Mouse (Mus musculus) midbrain, embryonic 15.5 days (tissue): ENCODE data around the gene Rasal2. TPM values are rescaled to one million over a fixed set of nuclear protein-coding genes. Genes with fewer than 3 reads are reported as not detected.

Source experiments
- ATAC-seq: fragments of 200-750 bp; cut with Nextera tagmentation; replicated peaks from 2 replicates; pipeline ENCODE4 v1.8.0; 2017; ENCODE audit warnings: moderate TSS enrichment
- H3K27ac ChIP-seq: fragments of 300-500 bp; sonication (generic); 2 replicates; pipeline ENCODE4 v1.5.1; 2015; ENCODE audit warnings: mild to moderate bottlenecking, inconsistent platforms
- H3K27me3 ChIP-seq: fragments of 300-500 bp; sonication (generic); replicated peaks from 2 replicates; pipeline ENCODE4 v1.6.1; 2015; ENCODE audit warnings: inconsistent platforms
- H3K36me3 ChIP-seq: fragments of 300-500 bp; sonication (generic); replicated peaks from 2 replicates; pipeline ENCODE4 v1.6.1; 2015; ENCODE audit warnings: inconsistent platforms
- H3K4me1 ChIP-seq: fragments of 300-500 bp; sonication (generic); 2 replicates; pipeline ENCODE4 v1.6.1; 2015; ENCODE audit warnings: inconsistent platforms
- H3K4me2 ChIP-seq: fragments of 300-500 bp; sonication (generic); 2 replicates; pipeline ENCODE4 v1.6.1; 2015; ENCODE audit warnings: inconsistent platforms, mild to moderate bottlenecking, moderate library complexity
- H3K4me3 ChIP-seq: fragments of 300-500 bp; sonication (generic); 2 replicates; pipeline ENCODE4 v1.5.1; 2015; ENCODE audit warnings: mild to moderate bottlenecking, inconsistent platforms
- H3K9ac ChIP-seq: fragments of 300-500 bp; sonication (generic); 2 replicates; pipeline ENCODE4 v1.6.1; 2015; ENCODE audit warnings: mild to moderate bottlenecking, inconsistent platforms
- H3K9me3 ChIP-seq: fragments of 300-500 bp; sonication (generic); 2 replicates; pipeline ENCODE4 v1.6.1; 2016; ENCODE audit warnings: inconsistent platforms
- WGBS: fragments of 180-500 bp; shearing (Covaris S2); methylation state at CpG from one replicate; pipeline ENCODE4 v1.1.7; 2015; ENCODE audit warnings: mixed read lengths; 5-methylcytosine and 5-hydroxymethylcytosine counted together
- polyA plus RNA-seq: library from polyadenylated mRNA; unstranded; fragments of >200 nt; fragmentation: Nextera tagmentation; extraction: Ambion mirVana; gene quantifications from 2 replicates; pipeline ENCODE4 v1.2.1, GENCODE M21; 2015

Rasal2 gene
- polyA plus RNA-seq, 1 experiment from 2014 or later = 58.7 TPM

DNA sequence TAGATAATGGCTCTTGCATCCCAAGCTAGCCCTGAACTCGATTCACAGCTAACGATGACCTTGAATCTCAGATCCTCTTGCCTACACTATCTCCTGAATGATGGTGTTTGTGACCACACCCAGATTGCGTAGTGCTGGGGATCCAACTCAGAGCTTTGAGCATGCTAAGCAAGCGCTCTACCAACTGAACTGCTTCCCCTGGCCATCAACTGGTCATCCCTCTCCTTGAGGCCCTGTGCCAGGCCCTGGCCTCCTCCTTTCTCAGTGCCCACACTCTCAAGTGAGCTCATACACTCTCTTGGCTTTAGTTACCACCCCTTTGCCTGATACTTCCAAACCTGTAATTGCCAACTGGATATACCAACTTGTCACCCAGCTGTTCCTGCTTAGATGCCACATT is 22.0 kb upstream of the Rasal2 start:
- no peak overlapping the region for H3K4me3 ChIP-seq
- no peak for ATAC-seq
- 93% methylated on average over 4 of the region's 4 CpGs for WGBS
- no peaks in the 10 kb centered on the region for H3K36me3 ChIP-seq
- H3K27ac ChIP-seq = no peak overlapping the region
- H3K9me3 ChIP-seq = no peaks in the 10 kb centered on the region
- peaks cover 3% of the 10 kb centered on the region for H3K4me1 ChIP-seq
- H3K4me2 ChIP-seq = no peak overlapping the region
- H3K9ac ChIP-seq = no peak overlapping the region
- no peaks in the 10 kb centered on the region for H3K27me3 ChIP-seq

DNA sequence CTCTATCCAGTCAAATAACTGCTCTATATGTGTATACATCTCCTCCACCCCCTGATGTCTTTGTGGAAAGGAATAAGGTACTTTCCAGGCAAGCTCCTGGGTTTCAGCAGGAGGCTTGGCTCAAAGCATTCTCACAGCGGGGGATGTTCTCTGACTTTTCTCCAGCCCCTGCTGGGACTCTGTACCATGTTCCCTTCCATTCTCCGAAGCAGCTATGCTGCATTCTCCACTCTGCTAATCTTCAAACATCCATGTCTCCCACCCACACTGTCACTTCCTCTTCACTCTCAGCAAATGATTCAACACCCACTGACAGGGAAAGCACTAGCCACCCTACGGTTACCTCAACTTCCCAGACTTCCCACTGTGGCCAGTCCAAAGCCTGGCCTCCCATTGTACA is 20.9 kb upstream of the Rasal2 start:
- Histone ChIP-seq H3K4me1 (no peaks in the 10 kb centered on the region), H3K36me3 (no peaks in the 10 kb centered on the region), H3K27me3 (no peaks in the 10 kb centered on the region), H3K4me3 (no peak overlapping the region), H3K9ac (no peak overlapping the region), H3K9me3 (no peaks in the 10 kb centered on the region), H3K27ac (no peak overlapping the region), H3K4me2 (no peak overlapping the region)
- WGBS = 47% methylated on average over 3 of the region's 3 CpGs
- no peak for ATAC-seq

GRCm38 (mm10) chr1:157428366-157428765 is 16.0 kb upstream of the Rasal2 start:
- no peak for ATAC-seq
- WGBS = 93% methylated on average over 3 of the region's 3 CpGs
- H3K9ac ChIP-seq = no peak overlapping the region
- H3K4me1 ChIP-seq = peaks cover 5% of the 10 kb centered on the region; the same call in 1 of the 2 replicates
- no peaks in the 10 kb centered on the region for H3K27me3 ChIP-seq
- no peak overlapping the region for H3K4me2 ChIP-seq
- H3K36me3 ChIP-seq = no peaks in the 10 kb centered on the region
- no peak overlapping the region for H3K27ac ChIP-seq
- no peak overlapping the region for H3K4me3 ChIP-seq
- H3K9me3 ChIP-seq = no peaks in the 10 kb centered on the region

- Histone ChIP-seq H3K4me2 (no peak overlapping the region), H3K9me3 (no peaks in the 10 kb centered on the region), H3K4me3 (no peak overlapping the region), H3K36me3 (no peaks in the 10 kb centered on the region), H3K4me1 (peaks cover 5% of the 10 kb centered on the region; the same call in 1 of the 2 replicates), H3K9ac (no peak overlapping the region), H3K27me3 (no peaks in the 10 kb centered on the region), H3K27ac (no peak overlapping the region)
- no peak for ATAC-seq
- 96% methylated on average over 4 of the region's 4 CpGs for WGBS
Observed at GRCm38 (mm10) chr1:157427604-157428003, 15.2 kb upstream of the Rasal2 start.

GRCm38 (mm10) chr1:157426933-157427332 is 14.5 kb upstream of the Rasal2 start:
- H3K27ac ChIP-seq = no peak overlapping the region
- H3K4me3 ChIP-seq = no peak overlapping the region
- no peaks in the 10 kb centered on the region for H3K27me3 ChIP-seq
- no peak for ATAC-seq
- H3K4me1 ChIP-seq = peaks cover 5% of the 10 kb centered on the region; the same call in 1 of the 2 replicates
- no peak overlapping the region for H3K4me2 ChIP-seq
- H3K36me3 ChIP-seq = no peaks in the 10 kb centered on the region
- WGBS = 48% methylated on average over 1 of the region's 1 CpGs
- H3K9me3 ChIP-seq = no peaks in the 10 kb centered on the region
- no peak overlapping the region for H3K9ac ChIP-seq

DNA sequence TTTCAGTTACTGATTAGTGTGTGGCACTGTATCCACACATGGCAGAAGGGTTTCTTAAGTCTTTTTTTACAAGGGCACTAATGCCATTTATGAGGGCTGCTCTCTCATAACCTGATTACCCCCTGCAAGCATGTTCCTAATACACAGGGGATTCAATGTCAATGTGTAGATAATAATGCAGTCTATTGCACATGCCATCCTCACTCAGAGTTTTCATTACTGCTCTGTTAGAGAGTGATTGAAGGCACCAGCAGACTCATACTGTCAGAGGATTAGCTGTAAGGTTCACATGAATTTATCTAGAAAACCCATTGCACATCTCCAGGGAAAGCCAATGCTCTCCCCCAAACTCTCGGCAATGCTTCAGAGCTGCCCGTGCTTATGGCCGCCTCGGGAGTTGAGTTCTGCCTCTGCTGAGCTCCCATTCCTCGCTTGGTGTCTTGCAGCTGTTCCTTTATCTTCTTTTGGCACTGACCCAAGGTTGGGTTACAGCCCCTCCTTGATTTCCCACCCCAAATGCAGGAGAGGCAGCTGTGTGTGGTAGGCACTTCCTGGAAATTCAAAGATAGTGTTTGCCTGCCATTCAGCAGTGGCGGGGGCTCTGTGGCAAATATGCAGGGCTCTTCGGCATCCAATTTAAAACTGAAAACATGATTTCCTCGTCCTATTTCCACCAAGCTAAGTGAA is 13.5 kb upstream of the Rasal2 start:
- Histone ChIP-seq H3K4me3 (no peak overlapping the region), H3K4me1 (peaks cover 5% of the 10 kb centered on the region; the same call in 1 of the 2 replicates), H3K9me3 (no peaks in the 10 kb centered on the region), H3K9ac (no peak overlapping the region), H3K36me3 (no peaks in the 10 kb centered on the region), H3K27me3 (no peaks in the 10 kb centered on the region), H3K27ac (peak overlapping the region; percentile 47; the same call in 1 of the 2 replicates), H3K4me2 (peak overlapping the region; percentile 26)
- 33% methylated on average over 8 of the region's 8 CpGs for WGBS
- peak; percentile 69; the same call in 1 of the 2 replicates for ATAC-seq

DNA sequence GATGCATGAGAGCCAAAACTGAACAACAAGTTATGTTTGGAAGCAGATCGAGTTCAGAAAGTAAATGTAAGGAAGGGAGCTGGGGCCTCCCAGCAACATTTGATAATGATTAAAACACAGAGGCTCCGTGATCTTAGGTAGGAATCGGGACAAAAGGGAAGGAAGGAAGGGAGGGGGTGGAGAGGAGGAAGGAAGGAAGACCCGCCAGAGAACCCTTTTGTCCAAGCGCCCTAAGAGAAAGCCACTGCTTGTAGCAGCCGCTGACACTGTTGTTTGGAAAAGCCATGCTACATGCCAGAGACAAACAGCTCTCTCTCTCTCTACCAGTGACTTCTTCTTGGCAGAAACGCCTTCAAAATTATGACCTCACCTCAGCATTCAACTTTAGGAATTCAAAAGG is 5.5 kb upstream of the Rasal2 start:
- Histone ChIP-seq H3K4me2 (no peak overlapping the region), H3K9ac (no peak overlapping the region), H3K9me3 (no peaks in the 10 kb centered on the region), H3K27ac (no peak overlapping the region), H3K4me3 (no peak overlapping the region), H3K27me3 (no peaks in the 10 kb centered on the region), H3K36me3 (no peaks in the 10 kb centered on the region), H3K4me1 (peaks cover 3% of the 10 kb centered on the region; the same call in 1 of the 2 replicates)
- no peak for ATAC-seq
- 43% methylated on average over 7 of the region's 7 CpGs for WGBS

DNA sequence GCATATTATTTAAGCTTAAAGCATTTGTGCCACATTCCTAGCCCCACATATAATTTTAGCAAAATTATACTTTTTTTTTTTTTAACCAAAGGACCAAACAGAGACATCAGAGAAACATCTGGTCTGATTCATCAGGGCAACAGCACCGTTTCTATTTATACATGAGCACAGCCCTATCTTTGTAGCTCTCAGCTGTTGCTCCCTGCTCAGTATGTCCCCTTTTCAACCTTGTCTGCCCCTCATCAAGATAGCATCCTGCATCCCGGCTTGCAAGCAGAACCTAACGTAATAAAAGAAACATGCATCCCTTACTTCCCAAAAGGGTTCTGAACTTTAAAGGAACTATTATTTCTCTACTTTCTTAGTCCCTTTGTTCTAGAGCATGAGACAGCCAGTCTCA is 5.0 kb upstream of the Rasal2 start:
- Histone ChIP-seq H3K27ac (no peak overlapping the region), H3K9me3 (no peaks in the 10 kb centered on the region), H3K27me3 (no peaks in the 10 kb centered on the region), H3K4me3 (no peak overlapping the region), H3K9ac (no peak overlapping the region), H3K36me3 (no peaks in the 10 kb centered on the region), H3K4me1 (peaks cover 3% of the 10 kb centered on the region; the same call in 1 of the 2 replicates), H3K4me2 (no peak overlapping the region)
- WGBS = 55% methylated on average over 3 of the region's 3 CpGs
- ATAC-seq = no peak

GRCm38 (mm10) chr1:157416628-157417027 is 4.2 kb upstream of the Rasal2 start:
- no peaks in the 10 kb centered on the region for H3K27me3 ChIP-seq
- no peak for ATAC-seq
- H3K4me2 ChIP-seq = no peak overlapping the region
- WGBS = 85% methylated on average over 2 of the region's 2 CpGs
- H3K9ac ChIP-seq = no peak overlapping the region
- no peak overlapping the region for H3K4me3 ChIP-seq
- no peaks in the 10 kb centered on the region for H3K9me3 ChIP-seq
- no peak overlapping the region for H3K27ac ChIP-seq
- peaks cover 3% of the 10 kb centered on the region; the same call in 1 of the 2 replicates for H3K4me1 ChIP-seq
- H3K36me3 ChIP-seq = no peaks in the 10 kb centered on the region

DNA sequence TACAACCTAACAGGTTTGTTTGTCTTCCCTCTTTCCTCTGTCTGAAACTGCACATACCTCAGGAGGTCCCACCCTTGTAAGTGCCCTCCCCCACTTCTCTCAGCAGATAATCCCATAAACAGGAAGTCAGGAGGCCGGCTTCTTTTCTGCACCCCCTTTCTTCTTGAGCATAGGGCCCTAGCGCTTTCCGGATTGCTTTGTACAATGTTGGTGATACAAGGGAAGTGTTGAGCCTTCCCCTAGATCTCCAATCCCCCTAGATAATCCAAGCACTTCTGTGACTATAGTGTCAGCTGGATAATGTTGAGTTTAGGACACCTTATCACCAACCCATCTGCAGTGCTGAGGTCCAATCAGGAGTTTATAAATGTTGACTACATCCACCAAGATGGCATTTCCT is 3.4 kb upstream of the Rasal2 start:
- H3K4me1 ChIP-seq = peaks cover 9% of the 10 kb centered on the region
- no peaks in the 10 kb centered on the region for H3K27me3 ChIP-seq
- no peaks in the 10 kb centered on the region for H3K9me3 ChIP-seq
- H3K9ac ChIP-seq = no peak overlapping the region
- ATAC-seq = no peak
- 77% methylated on average over 3 of the region's 3 CpGs for WGBS
- H3K27ac ChIP-seq = no peak overlapping the region
- no peaks in the 10 kb centered on the region for H3K36me3 ChIP-seq
- no peak overlapping the region for H3K4me2 ChIP-seq
- H3K4me3 ChIP-seq = no peak overlapping the region

DNA sequence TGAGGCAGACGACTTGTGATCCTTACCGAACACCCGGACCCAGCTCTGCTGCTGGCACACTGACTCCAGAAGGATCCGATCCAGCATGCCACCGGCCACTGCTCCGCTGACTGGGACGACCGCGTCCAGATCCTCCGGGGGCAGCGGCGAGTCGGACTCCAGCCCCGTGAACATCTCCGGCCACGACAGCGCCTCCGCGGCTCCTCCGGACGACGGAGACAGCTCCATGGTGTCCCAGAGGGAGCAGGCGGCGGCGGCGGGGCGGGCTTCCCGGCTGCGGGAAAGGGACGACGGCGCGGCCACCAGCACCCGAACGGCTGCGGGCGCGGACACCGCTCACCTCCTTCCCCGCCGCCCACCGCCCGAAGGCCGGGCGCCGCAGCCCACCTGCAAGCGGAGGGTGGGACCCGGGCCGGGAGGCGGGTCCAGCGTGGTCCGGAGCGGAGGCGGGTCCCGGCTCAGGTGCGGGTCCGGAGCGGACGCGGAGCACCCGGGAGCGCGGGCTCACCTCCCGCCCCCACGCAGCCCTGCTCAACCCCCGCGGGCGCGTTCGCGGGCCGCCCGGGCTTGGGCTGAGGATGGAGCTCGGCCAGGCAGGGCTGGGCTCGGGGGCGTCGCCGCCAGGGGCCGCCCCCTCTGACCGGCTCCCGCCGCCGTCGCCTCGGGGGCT is 549 bp downstream of the Rasal2 start:
- H3K27ac ChIP-seq = peak overlapping the region; percentile 98
- peak overlapping the region; percentile 71 for H3K4me2 ChIP-seq
- no peaks in the 10 kb centered on the region for H3K9me3 ChIP-seq
- no peaks in the 10 kb centered on the region for H3K27me3 ChIP-seq
- peak overlapping the region; percentile 91 for H3K4me3 ChIP-seq
- no peaks in the 10 kb centered on the region for H3K36me3 ChIP-seq
- peak overlapping the region; percentile 87 for H3K9ac ChIP-seq
- H3K4me1 ChIP-seq = peaks cover 19% of the 10 kb centered on the region
- under 1% methylated on average over 69 of the region's 85 CpGs for WGBS
- peak; percentile 90 for ATAC-seq

GRCm38 (mm10) chr1:157411341-157411710 is 1.1 kb downstream of the Rasal2 start:
- Histone ChIP-seq H3K27ac (peak overlapping the region; percentile 98), H3K9me3 (no peaks in the 10 kb centered on the region), H3K27me3 (no peaks in the 10 kb centered on the region), H3K9ac (peak overlapping the region; percentile 87), H3K4me3 (peak overlapping the region; percentile 91), H3K4me1 (peaks cover 19% of the 10 kb centered on the region), H3K4me2 (peak overlapping the region; percentile 71), H3K36me3 (no peaks in the 10 kb centered on the region)
- ATAC-seq = no peak
- under 1% methylated on average over 4 of the region's 4 CpGs for WGBS

GRCm38 (mm10) chr1:157410937-157411336 is 1.5 kb downstream of the Rasal2 start:
- WGBS = 7% methylated on average over 8 of the region's 8 CpGs
- no peak for ATAC-seq
- Histone ChIP-seq H3K27ac (peak overlapping the region; percentile 98; the same call in 1 of the 2 replicates), H3K4me2 (peak overlapping the region; percentile 71), H3K36me3 (no peaks in the 10 kb centered on the region), H3K9ac (peak overlapping the region; percentile 87), H3K27me3 (no peaks in the 10 kb centered on the region), H3K4me3 (peak overlapping the region; percentile 91), H3K4me1 (peaks cover 19% of the 10 kb centered on the region), H3K9me3 (no peaks in the 10 kb centered on the region)
